Mouse (Mus musculus): ENCODE results near the gene 6030468B19Rik.

- TF ChIP-seq POLR2A (IDR thresholded peaks at IDR 0.05; ENCODE audit: insufficient read length, low read depth) = no peak
- TF ChIP-seq SRF (IDR thresholded peaks at IDR 0.05; ENCODE audit: control insufficient read depth, insufficient read length, low read depth) = no peak
- TF ChIP-seq MAX (IDR thresholded peaks at IDR 0.05; ENCODE audit: low read depth) = no peak
- no peak for TF ChIP-seq MYOD1 (IDR thresholded peaks at IDR 0.05; ENCODE audit: control insufficient read depth in 1 of 3, insufficient read length in 2 of 3, low read depth in 2 of 3)
- no peak for TF ChIP-seq TCF3 (IDR thresholded peaks at IDR 0.05; ENCODE audit: insufficient read length, low read depth)
- TF ChIP-seq POLR2AphosphoS2 (IDR thresholded peaks at IDR 0.05; ENCODE audit: insufficient read length, low read depth) = no peak
- TF ChIP-seq E2F4 (IDR thresholded peaks at IDR 0.05; ENCODE audit: insufficient read depth) = no peak
- no peak for TF ChIP-seq TCF12 (IDR thresholded peaks at IDR 0.05; ENCODE audit: insufficient read depth, poor library complexity, severe bottlenecking)
- TF ChIP-seq MYOG (IDR thresholded peaks at IDR 0.05; ENCODE audit: control insufficient read depth in 1 of 3, insufficient read depth in 1 of 3, insufficient read length in 2 of 3, low read depth in 2 of 3) = no peak
Observed at GRCm38 (mm10) chr11:117778031-117778430, 19.4 kb upstream of the 6030468B19Rik start.
